Mouse (Mus musculus) adrenal gland, adult 18-20 months (tissue): Measurements from ENCODE around the gene Pdk2. TPM values are rescaled to one million over a fixed set of nuclear protein-coding genes. Genes with fewer than 3 reads are reported as not detected.

Source experiments
- DNase-seq, 2 experiments: peaks; one replicate each; pipeline ENCODE4 v3.0.0; 2021 to 2022; ENCODE audit warnings: low spot score in 2 of 2
- long read RNA-seq, 2 experiments: library from polyadenylated mRNA; stranded (forward); transcript quantifications; one replicate each; pipeline ENCODE4 v2.0.0; 2021
- total RNA-seq, 2 experiments: library from RNA; stranded (reverse); gene quantifications; 1 replicate in 1 of 2; 2 replicates in 1 of 2; pipeline ENCODE4 v1.2.3; 2021

The Pdk2 gene
- 100 to 1,000 TPM in 1 of 2 experiments, 10 to 100 TPM in 1; 84.1 to 111 TPM for total RNA-seq
- long read RNA-seq, experiment 1, transcript Pdk2-201 (11 exons, 2,246 nt): major isoform, 119 of 135 reads
- long read RNA-seq, experiment 1, partial matches to known transcripts: 7 of 135 reads
- long read RNA-seq, experiment 1, other reads (novel, unspliced or antisense): 9 of 135 reads
- long read RNA-seq, experiment 2, transcript Pdk2-201 (11 exons, 2,246 nt): major isoform, 19 of 39 reads
- long read RNA-seq, experiment 2, partial matches to known transcripts: 5 of 39 reads
- long read RNA-seq, experiment 2, other reads (novel, unspliced or antisense): 15 of 39 reads

GRCm38 (mm10) chr11:95041139-95041609, at the start of gene Pdk2:
TSS of gene Pdk2 (minus strand) at chr11:95041354.
- peak; percentile 86 to 92 for DNase-seq

- peak in 1 of 2 experiments; percentile 54 for DNase-seq
Measured at GRCm38 (mm10) chr11:95088857-95089779, 48.0 kb upstream of the Pdk2 start.

GRCm38 (mm10) chr11:95088286-95088685, 47.1 kb upstream of the Pdk2 start:
- no peak for DNase-seq

- DNase-seq: no peak
Measured at GRCm38 (mm10) chr11:95087301-95088228, 46.4 kb upstream of the Pdk2 start.

GRCm38 (mm10) chr11:95086229-95086628, 45.1 kb upstream of the Pdk2 start:
- DNase-seq: no peak

GRCm38 (mm10) chr11:95085710-95086109, 44.6 kb upstream of the Pdk2 start:
- no peak for DNase-seq

- DNase-seq: no peak
Measured at GRCm38 (mm10) chr11:95084811-95085382, 43.7 kb upstream of the Pdk2 start.

GRCm38 (mm10) chr11:95084175-95084574, 43.0 kb upstream of the Pdk2 start:
- no peak for DNase-seq

GRCm38 (mm10) chr11:95082896-95083295, 41.7 kb upstream of the Pdk2 start:
- DNase-seq: no peak

- no peak for DNase-seq
Measured at GRCm38 (mm10) chr11:95080783-95081182, 39.6 kb upstream of the Pdk2 start.

- peak; percentile 51 to 61 for DNase-seq
Measured at GRCm38 (mm10) chr11:95079256-95079875, 38.2 kb upstream of the Pdk2 start.

GRCm38 (mm10) chr11:95077956-95078355, 36.8 kb upstream of the Pdk2 start:
- no peak for DNase-seq

- peak; percentile 75 to 78 for DNase-seq
Measured at GRCm38 (mm10) chr11:95076536-95077111, 35.5 kb upstream of the Pdk2 start, which contains the start of gene Itga3. TSS of gene Itga3 (minus strand) at chr11:95076801.

GRCm38 (mm10) chr11:95076041-95076535, 34.9 kb upstream of the Pdk2 start:
- peak; percentile 62 for DNase-seq

- DNase-seq: no peak
Measured at GRCm38 (mm10) chr11:95075197-95076040, 34.3 kb upstream of the Pdk2 start.

GRCm38 (mm10) chr11:95074694-95075093, 33.5 kb upstream of the Pdk2 start:
- DNase-seq: no peak

- DNase-seq: no peak
Measured at GRCm38 (mm10) chr11:95073835-95074234, 32.7 kb upstream of the Pdk2 start.

- DNase-seq: no peak
Measured at GRCm38 (mm10) chr11:95072804-95073203, 31.6 kb upstream of the Pdk2 start.
